Mouse (Mus musculus) liver, adult 2 months (tissue): ENCODE measurements around the gene Tmem131l. TPM values are rescaled to one million over a fixed set of nuclear protein-coding genes. Genes with fewer than 3 reads are reported as not detected.

Source experiments
- DNase-seq: peaks from one replicate; pipeline ENCODE4 v3.0.0-alpha.2; 2011; ENCODE audit warnings: low read depth, low spot score; ENCODE audit errors: extremely low read depth
- H3K27ac ChIP-seq: fragments of 200-500 bp; replicated peaks from 2 replicates; pipeline ENCODE4 v1.5.1; 2012; ENCODE audit warnings: low read depth, mild to moderate bottlenecking, control low read depth, inconsistent platforms, low read length; ENCODE audit not compliant: insufficient read depth
- H3K27me3 ChIP-seq: fragments of 200-500 bp; 2 replicates; pipeline ENCODE4 v1.6.1; 2012; ENCODE audit warnings: mild to moderate bottlenecking, moderate library complexity, low read length, inconsistent platforms; ENCODE audit not compliant: control insufficient read depth, insufficient read depth
- H3K36me3 ChIP-seq: fragments of 200-500 bp; 2 replicates; pipeline ENCODE4 v1.6.1; 2012; ENCODE audit warnings: low read length, inconsistent platforms; ENCODE audit not compliant: control insufficient read depth, insufficient read depth
- H3K4me1 ChIP-seq: fragments of 200-500 bp; 2 replicates; pipeline ENCODE4 v1.6.1; 2011; ENCODE audit warnings: low read length; ENCODE audit not compliant: control insufficient read depth, insufficient read depth
- H3K4me3 ChIP-seq: fragments of 200-500 bp; 2 replicates; pipeline ENCODE4 v1.5.1; 2011; ENCODE audit warnings: low read depth, mild to moderate bottlenecking, control low read depth, low read length, moderate library complexity; ENCODE audit not compliant: insufficient read depth
- H3K79me2 ChIP-seq: fragments of 200-500 bp; 2 replicates; pipeline ENCODE4 v1.6.1; 2012; ENCODE audit warnings: inconsistent platforms, mild to moderate bottlenecking, low read length, moderate library complexity; ENCODE audit not compliant: control insufficient read depth, insufficient read depth
- H3K9ac ChIP-seq: fragments of 200-500 bp; 2 replicates; pipeline ENCODE4 v1.6.1; 2012; ENCODE audit warnings: low read depth, mild to moderate bottlenecking, control low read depth, inconsistent platforms, low read length
- CTCF ChIP-seq: fragments of 200-500 bp; IDR thresholded peaks from 2 replicates; pipeline ENCODE4 v1.5.1; 2011; ENCODE audit warnings: low read depth, low read length, control low read depth
- POLR2A ChIP-seq: fragments of 200-500 bp; IDR thresholded peaks from 2 replicates; pipeline ENCODE4 v1.6.1; 2011; ENCODE audit warnings: low read length, control low read depth; ENCODE audit not compliant: insufficient read depth; ENCODE audit errors: extremely low read depth
- WGBS: fragments of 180-500 bp; shearing (Covaris S2); methylation state at CpG from one replicate; pipeline ENCODE4 v1.1.7; 2018; 5-methylcytosine and 5-hydroxymethylcytosine counted together
- polyA plus RNA-seq: library from polyadenylated mRNA; depleted of rRNA; stranded (reverse); fragments of >200 nt; gene quantifications from 2 replicates; pipeline ENCODE4 v1.2.3, GENCODE M21; 2012
- total RNA-seq: library from RNA; depleted of rRNA; stranded (reverse); fragments of >200 nt; gene quantifications from 2 replicates; pipeline ENCODE4 v1.2.3, GENCODE M21; 2014

Tmem131l gene
- total and polyA plus RNA-seq, 2 experiments = 15.3 to 21.1 TPM

GRCm38 (mm10) chr3:84036866-84037265, 3.1 kb downstream of the Tmem131l start:
- no peak overlapping the region for H3K9ac ChIP-seq
- WGBS = 83% methylated on average over 4 of the region's 4 CpGs
- no peak for TF ChIP-seq POLR2A
- no peak for TF ChIP-seq CTCF

GRCm38 (mm10) chr3:84035728-84036364, 4.1 kb downstream of the Tmem131l start:
- 0 out of 2 replicates have a peak overlapping the region, but pooled peaks have one; percentile 9 for H3K27ac ChIP-seq
- TF ChIP-seq CTCF = no peak
- no peak for TF ChIP-seq POLR2A
- H3K4me3 ChIP-seq = no peak overlapping the region
- DNase-seq = no peak
- peaks cover 39% of the 10 kb centered on the region for H3K4me1 ChIP-seq
- no peaks in the 10 kb centered on the region for H3K36me3 ChIP-seq
- H3K27me3 ChIP-seq = no peaks in the 10 kb centered on the region
- no peak overlapping the region for H3K9ac ChIP-seq
- 85% methylated on average over 6 of the region's 6 CpGs for WGBS
- peaks cover 31% of the 10 kb centered on the region for H3K79me2 ChIP-seq

More at GRCm38 (mm10) chr3:84036866-84037265, 3.1 kb downstream of the Tmem131l start:
- no peak overlapping the region for H3K4me3 ChIP-seq
- no peak overlapping the region for H3K27ac ChIP-seq
- H3K27me3 ChIP-seq = no peaks in the 10 kb centered on the region
- no peak for DNase-seq
- peaks cover 32% of the 10 kb centered on the region for H3K4me1 ChIP-seq
- H3K36me3 ChIP-seq = no peaks in the 10 kb centered on the region
- peaks cover 31% of the 10 kb centered on the region for H3K79me2 ChIP-seq

DNA sequence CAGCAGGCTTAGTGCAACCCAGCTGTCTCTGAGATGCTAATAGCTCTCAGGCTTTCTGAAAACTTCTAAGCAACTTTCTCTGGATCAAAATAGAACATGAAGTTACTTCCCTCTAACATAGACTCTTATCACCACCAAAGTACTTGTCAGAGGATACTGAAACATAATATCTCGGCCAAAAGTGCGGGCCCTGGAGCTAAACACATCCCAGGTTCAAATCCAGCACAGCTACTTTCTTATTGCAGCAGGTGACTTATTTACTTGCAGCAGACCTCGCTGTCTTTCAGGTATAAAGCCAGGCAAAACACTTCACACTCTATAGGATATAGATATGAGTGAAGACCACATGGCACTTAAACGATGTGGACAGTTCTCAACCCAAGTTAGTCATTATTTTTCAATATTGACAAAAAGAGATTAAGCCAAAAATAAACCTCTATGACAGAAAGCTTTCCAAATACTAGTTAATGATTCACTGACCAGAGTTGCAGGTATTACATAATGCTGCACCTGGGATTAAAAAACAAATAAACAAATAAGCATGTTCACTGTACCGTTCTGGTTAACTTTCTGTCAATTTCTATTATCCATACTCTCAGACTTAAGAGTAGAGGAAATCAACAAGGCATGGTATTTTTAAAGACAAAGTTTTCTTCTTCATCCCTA, 5.7 kb downstream of the Tmem131l start:
- Histone ChIP-seq H3K4me1 (peaks cover 40% of the 10 kb centered on the region), H3K9ac (no peak overlapping the region), H3K36me3 (peaks cover 7% of the 10 kb centered on the region; the same call in 1 of the 2 replicates), H3K27me3 (no peaks in the 10 kb centered on the region), H3K27ac (peak overlapping the region; percentile 95), H3K79me2 (peaks cover 38% of the 10 kb centered on the region), H3K4me3 (no peak overlapping the region)
- no peak for TF ChIP-seq CTCF
- no peak for TF ChIP-seq POLR2A
- DNase-seq = peak; percentile 94
- WGBS = 19% methylated on average over 5 of the region's 5 CpGs

DNA sequence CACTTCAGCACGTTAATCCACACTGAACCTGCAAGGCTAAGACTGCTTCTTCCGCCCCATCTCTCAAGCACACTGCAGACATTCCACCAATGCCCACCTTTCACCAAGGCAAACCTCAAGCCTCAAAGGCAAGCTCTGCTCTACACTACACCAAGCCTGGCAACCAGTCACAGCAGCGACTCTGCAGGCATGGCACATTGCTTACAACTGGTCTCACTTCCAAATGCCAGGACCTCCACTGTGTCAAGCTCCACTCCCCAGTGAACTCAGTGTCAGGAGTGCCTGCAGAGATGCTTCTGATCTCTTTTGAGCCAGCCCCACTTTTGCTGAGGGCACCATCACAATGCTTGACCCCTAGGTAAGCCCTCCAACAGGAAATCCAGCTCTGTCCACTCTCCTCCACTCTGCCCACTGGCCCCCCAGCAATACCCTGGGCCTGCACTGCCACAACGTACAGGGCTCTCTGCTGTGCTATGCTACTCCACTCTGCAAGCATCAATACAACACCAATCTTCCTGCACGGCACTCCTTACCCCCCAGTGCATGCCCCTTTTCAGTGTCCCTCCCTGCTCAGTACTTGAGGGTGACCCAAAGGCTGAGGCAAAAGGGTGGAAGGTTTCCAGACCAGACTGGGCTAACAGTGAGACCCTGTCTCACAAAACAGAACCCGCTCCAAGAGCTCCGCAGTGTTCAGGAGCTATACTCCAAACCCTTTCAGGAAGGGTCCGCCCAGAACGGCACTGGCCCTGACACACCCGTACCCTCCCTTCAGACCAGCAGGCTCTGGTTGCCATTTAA, 6.8 kb downstream of the Tmem131l start:
- H3K4me3 ChIP-seq = no peak overlapping the region
- H3K4me1 ChIP-seq = peaks cover 37% of the 10 kb centered on the region
- H3K27me3 ChIP-seq = no peaks in the 10 kb centered on the region
- peaks cover 10% of the 10 kb centered on the region; the same call in 1 of the 2 replicates for H3K36me3 ChIP-seq
- DNase-seq = no peak
- no peak overlapping the region; the same call in 1 of the 2 replicates for H3K27ac ChIP-seq
- no peak overlapping the region for H3K9ac ChIP-seq
- TF ChIP-seq POLR2A (no peak), CTCF (no peak)
- WGBS = 86% methylated on average over 10 of the region's 10 CpGs
- peaks cover 45% of the 10 kb centered on the region for H3K79me2 ChIP-seq

DNA sequence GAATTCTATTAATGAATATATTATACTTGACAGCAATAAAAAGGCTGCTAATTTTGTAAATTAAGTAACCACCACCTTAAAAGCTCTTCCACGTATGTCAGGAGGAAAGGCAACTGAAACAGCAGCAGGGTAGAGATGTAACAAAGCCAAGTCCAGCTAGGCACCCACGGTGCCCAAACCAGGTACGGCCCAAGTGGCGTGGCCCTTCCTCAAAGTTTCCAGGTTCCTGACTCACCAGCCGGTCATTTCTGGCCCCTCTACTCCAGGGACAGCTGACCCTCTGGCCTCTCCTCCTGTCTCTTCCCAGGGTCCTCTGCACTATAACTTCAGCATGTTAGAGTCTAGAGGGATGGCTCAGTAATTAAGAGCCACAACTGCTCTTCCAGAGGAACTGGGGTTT, 7.6 kb downstream of the Tmem131l start:
- H3K4me3 ChIP-seq = no peak overlapping the region
- 92% methylated on average over 5 of the region's 5 CpGs for WGBS
- H3K4me1 ChIP-seq = peaks cover 32% of the 10 kb centered on the region
- peaks cover 10% of the 10 kb centered on the region; the same call in 1 of the 2 replicates for H3K36me3 ChIP-seq
- no peak for DNase-seq
- H3K27ac ChIP-seq = no peak overlapping the region
- TF ChIP-seq CTCF (no peak), POLR2A (no peak)
- H3K9ac ChIP-seq = no peak overlapping the region
- H3K27me3 ChIP-seq = no peaks in the 10 kb centered on the region
- H3K79me2 ChIP-seq = peaks cover 42% of the 10 kb centered on the region
